Mouse (Mus musculus) lung, adult 18-20 months (tissue): ENCODE data around the gene Flcn.

Experiments
- DNase-seq, 2 experiments: peaks; one replicate each; pipeline ENCODE4 v3.0.0; 2022; ENCODE audit warnings: mixed read lengths in 2 of 2

The Flcn gene

DNA sequence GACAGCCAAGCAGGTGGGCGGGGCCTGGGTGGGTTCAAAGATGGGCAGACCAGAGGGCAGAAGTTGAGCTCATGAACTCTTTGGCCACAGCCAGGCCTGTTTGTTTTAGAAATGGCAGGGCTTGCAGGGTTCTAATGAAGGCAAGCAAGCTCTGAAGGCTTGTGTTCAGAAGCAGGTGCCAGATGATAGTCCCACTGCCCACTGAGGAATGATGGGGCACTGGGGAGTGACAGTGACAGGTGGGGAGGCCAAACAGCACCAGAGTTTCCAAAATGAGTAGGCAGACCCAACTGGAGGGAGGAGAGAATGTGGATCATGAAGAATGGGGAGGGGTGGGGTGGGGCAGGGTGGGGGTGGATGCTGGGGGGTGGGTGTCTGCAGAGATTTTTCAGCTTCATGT, 4.6 kb downstream of the Flcn start:
- no peak for DNase-seq

DNA sequence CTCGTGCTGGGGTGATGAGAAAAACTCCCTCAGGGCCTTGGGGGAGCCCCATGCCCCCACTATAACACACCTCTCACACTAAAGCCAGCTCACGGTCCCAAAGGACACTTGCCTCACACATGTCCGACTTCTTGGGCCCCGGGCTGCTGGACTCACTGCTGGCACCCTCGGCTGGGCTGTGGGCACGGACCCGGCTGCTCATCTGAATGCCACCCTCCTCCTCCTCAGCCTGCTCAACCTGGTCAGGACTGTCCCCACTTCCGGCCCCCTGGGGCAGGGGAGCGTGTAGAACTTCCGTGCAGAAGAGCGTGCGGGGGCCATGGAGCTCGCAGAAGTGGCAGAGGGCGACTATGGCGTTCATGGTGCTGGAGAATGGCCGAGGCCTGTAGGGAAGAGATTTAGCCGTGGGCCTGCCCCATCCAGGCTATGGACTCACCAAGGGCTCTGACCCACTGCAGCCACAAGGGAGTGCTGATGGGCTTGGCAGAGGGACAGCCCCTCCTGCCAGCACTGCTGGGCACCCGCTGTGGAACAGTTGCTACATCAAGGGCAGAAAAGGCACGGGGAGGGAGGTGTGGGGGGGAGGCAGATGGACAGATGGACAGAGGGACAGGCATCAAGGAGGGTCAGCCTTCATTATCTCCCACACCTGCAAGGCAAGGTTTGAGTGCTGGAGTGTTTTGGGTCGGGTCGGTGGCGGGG, 5.3 kb downstream of the Flcn start:
- DNase-seq: no peak

DNA sequence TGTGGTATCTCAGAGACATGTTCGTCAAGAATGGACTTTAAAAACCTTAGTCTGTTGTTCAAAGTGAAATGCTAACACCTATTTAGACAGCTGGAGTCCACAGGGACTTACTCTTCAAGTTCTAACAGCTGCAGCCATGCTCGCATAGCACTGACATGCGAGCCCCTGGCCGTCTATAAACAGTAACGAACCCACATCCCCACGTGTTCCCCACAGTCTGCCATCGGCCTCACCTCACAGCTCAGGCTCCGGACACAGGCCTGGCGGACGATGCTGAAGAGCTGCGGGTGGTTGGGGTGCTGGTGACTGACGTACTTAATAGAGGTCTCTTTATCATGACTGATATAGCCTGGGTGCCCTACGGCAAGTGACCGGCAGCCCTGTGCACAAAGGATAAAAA, 6.3 kb downstream of the Flcn start:
- DNase-seq: no peak

DNA sequence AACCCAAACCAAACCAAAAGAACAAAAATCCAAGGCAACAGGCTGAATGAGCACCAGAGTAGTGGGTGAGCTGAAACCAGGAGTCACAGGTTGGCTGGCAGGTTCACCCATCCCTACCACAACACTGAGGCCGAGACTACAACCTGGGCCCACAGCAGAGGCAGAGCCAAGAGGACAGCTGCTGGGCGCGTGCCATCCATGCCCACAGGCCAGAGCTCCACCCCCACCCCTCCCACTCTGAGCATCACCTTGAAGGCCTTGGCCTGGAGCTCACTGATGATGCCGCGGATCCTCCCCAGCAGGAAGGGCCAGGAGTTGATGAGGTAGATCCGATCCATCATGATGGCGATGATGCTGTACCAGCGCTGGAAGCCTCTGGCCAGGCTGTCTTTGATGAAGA, 7.9 kb downstream of the Flcn start:
- no peak for DNase-seq

DNA sequence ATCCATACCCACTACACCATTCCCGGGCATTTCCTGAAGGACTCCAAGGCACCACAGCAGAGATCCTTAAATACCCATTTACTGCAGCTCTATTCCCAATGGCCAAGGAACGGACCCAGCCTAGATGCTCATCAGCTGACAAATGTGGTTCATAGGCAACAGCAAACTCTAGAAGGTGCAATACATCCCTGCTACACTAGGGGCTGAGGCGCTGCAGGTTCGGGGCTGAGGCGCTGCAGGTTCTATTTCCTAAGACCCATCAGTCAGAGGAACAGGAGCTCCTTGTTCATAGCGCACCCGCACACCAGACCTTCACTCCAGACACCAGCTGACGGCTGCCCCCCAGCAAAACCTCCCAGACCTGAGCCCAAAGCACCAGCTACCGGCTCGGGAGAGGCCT, 9.4 kb downstream of the Flcn start:
- DNase-seq: no peak

DNA sequence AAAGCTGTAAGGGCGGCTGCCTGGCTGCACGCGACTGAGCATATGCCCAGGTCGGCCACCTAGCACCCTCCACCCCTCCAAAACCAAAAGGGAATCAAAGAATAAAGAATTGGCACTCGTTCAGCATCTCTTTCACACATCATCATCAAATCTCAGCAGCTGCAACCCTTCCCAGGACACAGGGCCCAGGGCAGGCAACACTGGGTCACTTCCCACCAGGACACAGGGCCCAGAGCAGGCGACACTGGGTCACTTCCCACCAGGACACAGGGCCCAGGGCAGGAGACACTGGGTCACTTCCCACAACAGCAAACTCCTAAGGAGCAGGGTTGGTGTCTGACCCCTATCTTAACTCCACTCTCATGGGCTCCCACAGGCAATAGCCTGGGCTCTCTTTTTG, 16.4 kb downstream of the Flcn start:
- no peak for DNase-seq

DNA sequence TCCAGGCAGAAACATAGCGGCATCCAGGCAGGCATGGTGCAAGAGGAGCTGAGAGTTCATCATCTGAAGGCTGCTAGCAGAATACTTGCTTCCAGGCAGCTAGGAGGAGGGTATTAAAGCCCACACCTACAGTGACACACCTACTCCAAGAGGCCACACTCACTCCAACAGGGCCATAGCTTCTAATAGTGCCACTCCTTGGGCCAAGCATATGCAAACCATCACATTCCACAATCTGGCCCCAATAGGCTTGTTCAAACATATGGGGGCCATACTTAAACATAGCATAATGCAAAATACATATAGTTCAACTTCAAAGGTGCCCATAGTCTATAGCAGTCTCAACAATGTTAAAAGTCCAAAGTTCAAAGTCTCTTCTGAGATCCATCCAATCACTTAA, 20.5 kb downstream of the Flcn start:
- no peak for DNase-seq

DNA sequence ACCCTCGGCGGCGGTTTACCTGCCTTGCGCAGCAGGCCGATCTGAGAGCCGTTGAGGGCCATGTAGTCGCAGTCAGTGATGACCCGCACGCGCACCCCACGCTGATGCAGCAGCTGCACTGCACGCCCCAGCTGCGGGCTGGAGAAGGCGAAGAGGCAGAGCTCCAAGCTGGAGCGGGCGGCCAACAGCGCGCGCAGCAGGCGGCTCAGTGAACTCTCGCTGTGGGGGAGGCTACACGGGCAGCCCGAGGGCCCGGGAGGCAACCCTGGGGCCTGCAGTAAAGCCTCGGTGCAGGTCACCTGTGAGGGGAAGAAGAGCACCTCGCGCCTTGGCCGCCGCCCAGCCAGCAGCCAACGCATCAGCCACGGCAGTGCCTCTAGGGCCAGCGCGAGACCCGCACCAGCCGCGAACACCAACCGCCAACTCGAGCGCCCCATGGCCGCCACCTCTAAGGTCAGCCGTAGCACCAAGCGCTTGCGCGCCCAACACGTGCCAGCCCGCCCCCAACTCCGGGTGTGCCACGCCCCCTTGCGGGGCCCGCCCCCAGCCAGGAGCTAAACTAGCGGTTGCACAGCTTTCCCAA, 22.5 kb downstream of the Flcn start, which contains the start of gene Pld6:
TSS of gene Pld6 (minus strand) at position 447 of the 583 bp plus-strand sequence.
- peak; percentile 73 to 82 for DNase-seq

DNA sequence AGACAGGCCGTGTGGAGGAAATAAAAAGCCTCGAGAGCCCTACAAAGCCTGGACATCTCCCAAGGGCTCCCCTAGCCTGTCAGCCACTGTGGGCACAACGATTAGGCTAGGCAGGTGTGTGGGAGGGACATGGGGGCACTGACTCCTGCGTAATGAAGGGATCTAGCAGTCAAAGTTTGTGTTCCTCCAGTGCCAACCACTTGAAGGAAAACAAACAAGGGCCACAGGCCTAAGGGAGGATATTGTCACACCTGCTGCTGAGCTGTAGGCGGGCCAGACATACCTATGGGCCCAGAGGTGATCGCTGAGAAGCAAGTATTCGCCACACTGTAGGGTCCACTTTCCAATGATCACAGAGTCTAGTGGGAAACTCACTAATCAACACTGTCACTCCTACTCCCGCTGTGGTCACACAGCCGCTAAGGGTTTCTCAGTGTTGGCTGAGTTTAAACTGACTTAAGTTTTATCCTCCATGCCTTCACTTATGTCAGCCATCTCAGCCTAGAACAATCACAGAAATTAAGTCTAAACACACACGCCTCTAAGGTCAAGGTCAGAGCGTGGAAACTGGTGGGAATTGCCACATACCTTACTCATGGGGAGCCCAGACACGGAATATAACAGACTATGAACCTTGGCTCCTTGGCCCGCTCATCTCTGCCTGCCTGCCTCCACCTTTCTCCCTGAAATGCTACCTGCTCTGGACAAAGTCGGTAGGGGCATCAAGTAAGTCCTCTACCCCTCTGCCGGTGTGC, 23.2 kb downstream of the Flcn start:
- peak; percentile 15 to 63 for DNase-seq

DNA sequence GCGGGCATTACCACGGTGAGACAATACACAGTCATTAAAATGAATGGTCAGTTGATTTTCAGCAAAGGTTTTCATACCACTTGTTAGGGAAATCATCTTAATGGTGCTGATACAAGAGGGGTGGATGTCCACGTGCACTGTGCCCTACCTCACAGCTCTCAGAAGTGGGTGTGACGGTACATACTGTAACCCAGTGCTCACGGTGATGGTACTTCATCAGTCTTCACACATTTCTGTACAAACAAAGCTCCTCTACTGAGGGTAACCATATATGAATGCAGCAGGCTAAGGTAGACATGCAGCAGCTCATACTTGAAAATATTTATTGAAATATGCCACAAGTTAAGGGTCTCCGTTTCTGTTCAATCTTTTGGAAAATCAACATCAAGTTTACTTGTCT, 26.2 kb downstream of the Flcn start:
- DNase-seq: peak; percentile 49 to 70

DNA sequence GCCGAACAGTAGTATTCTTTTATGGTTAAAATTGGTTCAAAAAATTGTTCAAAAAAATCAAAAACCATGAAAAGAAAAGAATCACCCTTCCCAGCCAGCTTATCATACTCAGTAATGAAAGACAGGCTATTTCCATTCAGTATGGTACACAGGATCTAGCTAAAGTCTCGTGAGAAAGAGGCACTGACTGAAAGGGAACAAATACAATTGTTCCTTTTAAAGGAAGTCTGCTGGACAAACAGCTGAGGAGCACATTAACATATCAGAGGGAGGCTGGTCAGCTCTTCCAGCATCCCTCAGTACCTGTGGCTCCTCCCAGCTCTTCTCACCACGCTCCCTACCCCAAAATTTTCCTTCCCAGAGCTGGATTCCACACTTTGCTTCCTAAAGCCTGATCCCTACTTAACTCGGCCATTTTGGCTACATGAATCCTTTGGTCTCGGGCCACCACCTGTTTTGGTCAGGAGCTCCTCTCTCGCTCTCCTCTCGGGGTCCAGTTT, 27.7 kb downstream of the Flcn start:
- no peak for DNase-seq

DNA sequence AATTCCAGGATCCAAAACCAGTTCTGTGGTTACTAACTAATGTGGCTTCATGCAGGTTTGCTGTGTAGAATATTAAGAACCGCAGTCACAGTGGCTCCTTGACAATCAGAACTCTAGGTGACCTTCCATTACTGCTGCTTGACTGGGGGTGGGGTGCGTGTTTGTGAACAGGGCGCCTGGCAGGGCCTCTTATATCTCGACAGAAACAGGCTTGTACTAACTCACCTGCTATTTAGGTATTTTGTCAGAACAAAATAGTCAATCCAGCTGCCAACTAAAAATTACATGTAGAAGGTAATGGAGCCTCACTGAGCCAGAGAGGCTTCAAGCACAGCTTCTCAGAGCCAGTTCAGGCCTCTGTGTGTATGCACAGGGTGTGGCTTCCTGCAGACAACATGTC, 29.6 kb downstream of the Flcn start:
- DNase-seq: no peak

DNA sequence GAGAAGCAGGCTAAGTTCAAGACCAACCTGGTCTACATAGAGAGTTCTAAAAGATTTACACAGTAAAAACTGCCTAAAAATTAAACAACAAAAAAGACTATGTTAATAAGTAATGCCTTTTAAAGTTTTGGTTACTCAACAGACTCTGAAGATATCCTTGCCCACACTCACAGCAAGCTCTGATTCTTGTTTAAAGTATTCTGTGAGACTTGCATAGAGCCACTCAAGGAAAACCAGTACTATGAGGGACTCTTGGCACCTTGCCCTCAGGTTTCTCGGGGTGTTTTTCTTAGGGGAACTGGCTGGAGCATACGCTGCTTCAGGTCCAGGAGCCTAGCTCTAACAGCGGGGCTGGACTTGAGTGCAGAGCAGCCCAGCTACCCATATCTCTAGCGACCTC, 30.4 kb downstream of the Flcn start:
- peak; percentile 24 to 55 for DNase-seq

DNA sequence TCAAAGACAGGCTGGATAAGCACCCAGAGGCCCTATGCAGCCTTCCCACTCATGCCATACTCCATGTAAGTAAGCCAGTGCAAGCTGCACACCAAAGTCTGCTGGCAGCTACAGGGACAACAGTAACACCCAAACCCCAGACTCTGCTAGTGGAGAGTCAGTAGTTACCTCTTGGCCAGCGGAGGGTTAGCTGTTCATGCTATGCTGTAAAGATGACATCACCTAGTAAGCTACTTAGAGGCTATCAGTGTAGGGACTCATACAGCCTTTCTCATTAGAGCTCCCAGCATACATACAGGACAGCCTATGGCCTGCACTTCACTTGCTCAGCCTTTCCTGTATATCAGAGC, 31.0 kb downstream of the Flcn start:
- no peak for DNase-seq

DNA sequence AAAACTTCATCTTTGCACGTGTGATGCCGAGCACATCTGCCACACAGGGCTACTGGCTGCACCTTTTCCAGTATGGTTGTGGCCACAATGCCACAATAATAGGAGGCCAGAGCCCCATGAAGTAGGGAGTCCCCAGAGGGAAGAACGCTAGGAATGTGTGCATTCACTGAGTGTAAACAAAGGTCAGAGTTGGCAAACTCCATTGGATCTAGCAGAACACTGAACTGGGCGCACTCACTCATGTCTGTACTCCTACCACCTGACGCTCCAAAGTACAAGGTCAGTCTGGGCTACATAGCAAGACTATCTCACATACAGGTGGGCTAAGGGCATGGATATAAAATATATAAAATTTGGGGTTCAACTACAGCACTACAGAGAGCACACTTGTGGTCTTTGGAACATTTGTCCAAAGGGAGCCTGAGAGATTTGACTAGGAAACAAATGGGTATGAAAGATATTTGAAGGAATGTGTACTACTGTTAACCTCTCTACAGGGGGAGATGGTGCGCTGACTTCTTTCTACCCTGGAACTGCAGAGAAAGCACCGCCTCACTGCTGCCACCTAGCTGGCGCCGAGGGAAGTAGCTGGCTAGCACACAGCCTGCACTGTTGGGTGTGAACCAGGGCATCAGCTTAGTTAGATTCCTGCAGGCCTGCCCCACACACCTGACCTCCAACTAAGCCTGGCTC, 31.5 kb downstream of the Flcn start:
- DNase-seq: peak; percentile 62 to 75

DNA sequence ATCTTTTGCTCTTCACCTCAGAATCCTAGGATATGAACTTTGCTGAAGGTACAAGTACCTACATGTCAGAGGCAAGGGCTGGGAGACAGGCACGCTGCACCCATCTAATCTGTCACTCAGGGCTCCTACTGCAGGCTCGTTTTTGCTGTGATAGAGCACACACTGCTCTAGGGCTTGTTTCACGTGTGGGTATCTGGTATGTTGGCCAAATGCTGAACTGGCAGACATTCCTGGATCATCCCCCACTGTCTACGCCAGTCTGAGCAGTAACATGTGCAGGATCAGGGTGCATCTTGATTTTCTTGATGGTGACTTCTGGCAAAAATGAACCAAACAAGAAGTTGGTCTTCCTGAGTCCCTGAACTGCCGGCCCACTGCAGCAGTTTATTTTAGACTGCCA, 32.6 kb downstream of the Flcn start:
- DNase-seq: no peak

DNA sequence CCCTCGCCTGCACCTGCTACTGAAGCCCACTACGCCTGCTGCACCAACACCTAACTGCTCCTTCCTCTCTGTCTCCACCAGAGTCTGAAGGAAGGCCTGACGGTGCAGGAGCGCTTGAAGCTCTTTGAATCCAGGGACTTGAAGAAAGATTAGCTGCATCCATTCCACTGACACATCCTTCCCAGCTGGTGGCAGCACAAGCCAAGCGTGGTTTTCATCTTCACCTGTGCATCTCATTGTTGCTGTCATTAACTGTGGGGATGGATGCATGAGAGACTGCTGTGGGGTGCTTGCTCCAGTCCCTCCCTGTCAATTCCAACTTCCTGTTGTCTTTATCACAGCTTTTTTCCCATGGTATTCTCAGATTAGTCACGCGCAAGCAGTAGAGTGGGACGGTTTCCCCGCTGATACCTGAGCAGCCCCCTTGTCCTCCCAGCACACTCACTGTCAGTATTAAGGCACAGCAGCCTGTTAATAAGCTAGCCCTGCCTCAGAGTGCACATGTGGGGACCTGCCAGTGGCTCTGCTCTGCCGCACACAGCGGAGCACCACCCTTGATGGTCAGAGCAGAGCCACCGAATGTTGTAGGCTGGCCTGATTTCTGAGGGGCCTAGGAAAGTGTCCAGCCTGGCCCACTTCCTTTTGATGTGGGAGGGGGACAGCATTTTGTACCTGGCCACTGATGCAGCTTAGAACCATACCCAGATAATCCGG, 34.2 kb downstream of the Flcn start:
- no peak for DNase-seq

DNA sequence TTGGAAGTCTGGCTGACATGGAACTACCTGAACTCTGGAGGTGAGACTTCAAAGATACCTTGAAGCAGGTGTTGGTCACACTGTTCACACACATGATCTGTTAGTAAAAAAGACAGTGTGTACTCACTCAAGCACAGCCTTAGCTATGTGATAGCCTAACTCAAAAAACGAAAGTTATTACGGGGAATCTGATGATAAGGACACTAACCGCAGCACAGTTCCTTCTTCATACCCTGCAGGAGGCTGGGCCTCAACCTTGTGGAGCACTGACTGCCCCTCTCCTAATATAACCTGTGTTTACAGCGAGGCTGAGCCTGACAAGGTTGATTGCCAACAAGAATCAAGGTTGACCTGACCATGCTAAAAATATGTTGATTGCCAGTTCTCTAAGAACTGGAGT, 35.3 kb downstream of the Flcn start:
- no peak for DNase-seq

DNA sequence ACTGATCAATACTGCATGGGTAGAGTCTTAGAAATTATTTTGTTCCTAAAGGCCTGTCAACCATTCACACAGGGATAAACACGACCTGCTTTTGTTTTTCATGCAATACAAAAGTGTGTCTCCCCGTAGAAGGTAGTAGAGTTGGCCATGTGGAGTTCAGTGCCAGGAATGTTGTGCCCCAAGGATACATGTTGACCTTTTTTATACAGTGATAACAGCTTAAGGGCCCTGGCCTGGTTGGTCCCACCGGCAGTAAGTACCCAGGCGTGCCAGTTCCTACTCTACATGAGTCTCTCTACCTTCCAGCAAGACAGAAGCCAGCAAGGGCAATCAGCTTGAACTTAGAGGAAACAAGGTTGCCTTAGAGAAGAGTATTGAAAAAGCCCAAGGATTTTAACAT, 36.9 kb downstream of the Flcn start:
- DNase-seq: no peak

DNA sequence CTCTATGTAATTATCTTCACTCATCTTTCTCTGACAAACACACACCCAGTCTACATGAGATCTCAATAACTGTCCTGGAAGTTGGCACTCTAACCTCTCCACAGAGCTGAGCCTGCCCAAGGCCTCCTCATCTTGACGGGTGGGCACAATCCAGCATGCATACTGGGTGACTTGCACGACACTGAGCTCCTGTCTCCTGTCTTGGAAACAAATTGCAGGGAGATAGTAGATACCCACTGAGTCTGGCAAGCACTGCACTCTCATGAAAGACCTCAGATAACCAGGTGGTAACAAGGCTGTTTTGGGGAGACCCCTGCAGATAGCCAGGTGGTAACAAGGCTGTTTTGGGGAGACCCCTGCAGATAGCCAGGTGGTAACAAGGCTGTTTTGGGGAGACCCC, 37.5 kb downstream of the Flcn start:
- no peak for DNase-seq

DNA sequence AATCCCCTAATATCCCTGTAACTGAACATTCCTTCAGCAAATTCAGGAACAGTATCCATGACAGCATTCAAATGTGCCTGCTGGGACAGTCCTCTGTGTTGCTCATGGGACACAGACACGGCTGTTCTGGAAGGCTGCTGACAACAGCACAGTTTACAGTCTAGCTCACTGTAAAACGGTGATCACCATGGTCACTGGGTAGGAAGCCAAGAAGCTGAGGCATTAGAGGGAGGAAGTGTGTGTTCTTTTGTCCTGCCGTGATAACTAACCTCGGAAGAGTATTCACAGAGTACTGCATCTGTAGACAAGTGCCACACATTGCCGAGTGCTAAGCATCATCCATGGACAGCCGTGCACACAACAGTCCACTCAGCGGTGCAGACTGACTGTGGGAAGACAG, 39.1 kb downstream of the Flcn start:
- DNase-seq: no peak

DNA sequence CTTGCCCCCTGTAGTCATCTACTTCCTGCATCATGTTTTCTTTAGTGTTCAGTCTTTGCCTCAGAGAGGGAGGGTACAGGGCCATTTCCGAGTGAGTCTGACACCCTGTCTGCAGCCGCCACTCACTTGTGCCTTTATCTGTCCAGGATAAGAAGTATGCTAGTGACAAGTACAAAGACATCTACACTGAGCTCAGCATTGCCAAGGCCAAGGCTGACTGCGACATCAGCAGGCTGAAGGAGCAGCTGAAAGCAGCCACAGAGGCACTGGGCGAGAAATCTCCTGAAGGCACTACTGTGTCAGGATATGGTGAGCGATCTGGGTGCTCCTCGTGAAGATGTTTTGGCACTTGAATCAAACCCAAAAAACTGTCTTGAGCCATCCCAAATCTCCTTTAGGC, 40.1 kb downstream of the Flcn start:
- no peak for DNase-seq

DNA sequence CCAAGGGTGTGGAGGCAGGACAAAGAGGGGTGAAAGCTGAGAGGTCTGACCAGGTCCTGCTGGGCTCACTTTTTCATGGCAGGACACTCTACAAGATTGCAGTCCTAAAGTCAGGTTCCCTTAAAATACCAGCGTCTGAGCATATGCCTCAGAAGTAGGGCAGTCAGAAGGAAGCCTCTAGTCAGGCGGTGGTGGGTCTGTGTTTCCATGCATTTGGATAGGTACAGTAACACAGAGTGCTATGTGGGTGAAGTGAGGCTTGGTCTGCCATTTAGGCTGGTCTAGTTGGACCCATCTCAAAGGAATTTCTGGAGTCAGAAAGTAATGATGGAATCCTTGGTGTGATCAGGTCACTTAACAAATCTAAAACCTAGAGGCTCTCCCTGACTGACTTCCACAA, 40.5 kb downstream of the Flcn start:
- DNase-seq: no peak
